Mouse (Mus musculus) hindbrain, embryonic 12.5 days (tissue): ENCODE results near the gene Lama2. TPM values are rescaled to one million over a fixed set of nuclear protein-coding genes. Genes with fewer than 3 reads are reported as not detected.
A peak's percentile ranks its signal among the peaks of the same experiment; 100 is the strongest.

ENCODE experiments used
- ATAC-seq: fragments of 200-750 bp; cut with Nextera tagmentation; 2 replicates; pipeline ENCODE4 v1.8.0; 2017; ENCODE audit warnings: moderate TSS enrichment; ENCODE audit not compliant: low FRiP score
- H3K27ac ChIP-seq: fragments of 300-500 bp; sonication (generic); 2 replicates; pipeline ENCODE4 v1.5.1; 2016; ENCODE audit warnings: mild to moderate bottlenecking
- H3K27me3 ChIP-seq: fragments of 300-500 bp; sonication (generic); 2 replicates; pipeline ENCODE4 v1.6.1; 2016; ENCODE audit warnings: mild to moderate bottlenecking
- H3K36me3 ChIP-seq: fragments of 300-500 bp; sonication (generic); 2 replicates; pipeline ENCODE4 v1.6.1; 2016; ENCODE audit warnings: mild to moderate bottlenecking
- H3K4me1 ChIP-seq: fragments of 300-500 bp; sonication (generic); 2 replicates; pipeline ENCODE4 v1.6.1; 2016
- H3K4me2 ChIP-seq: fragments of 300-500 bp; sonication (generic); replicated peaks from 2 replicates; pipeline ENCODE4 v1.6.1; 2016; ENCODE audit warnings: mild to moderate bottlenecking
- H3K4me3 ChIP-seq: fragments of 300-500 bp; sonication (generic); 2 replicates; pipeline ENCODE4 v1.5.1; 2016; ENCODE audit warnings: mild to moderate bottlenecking
- H3K9ac ChIP-seq: fragments of 300-500 bp; sonication (generic); 2 replicates; pipeline ENCODE4 v1.6.1; 2016; ENCODE audit warnings: mild to moderate bottlenecking, moderate library complexity
- H3K9me3 ChIP-seq: fragments of 300-500 bp; sonication (generic); replicated peaks from 2 replicates; pipeline ENCODE4 v1.6.1; 2016; ENCODE audit warnings: mild to moderate bottlenecking
- WGBS: fragments of 180-500 bp; shearing (Covaris S2); methylation state at CpG from one replicate; pipeline ENCODE4 v1.1.7; 2016; 5-methylcytosine and 5-hydroxymethylcytosine counted together
- polyA plus RNA-seq: library from polyadenylated mRNA; unstranded; fragments of >200 nt; fragmentation: Nextera tagmentation; extraction: Ambion mirVana; gene quantifications from 2 replicates; pipeline ENCODE4 v1.2.1, GENCODE M21; 2016

The Lama2 gene
- polyA plus RNA-seq, 1 experiment from 2014 or later: 13.5 TPM

- H3K27ac ChIP-seq: no peak overlapping the region
- ATAC-seq: no peak
- H3K4me2 ChIP-seq: no peak overlapping the region
- no peak overlapping the region for H3K4me3 ChIP-seq
- H3K4me1 ChIP-seq: no peaks in the 10 kb centered on the region
- no peak overlapping the region for H3K9ac ChIP-seq
- WGBS: 89% methylated on average over 2 of the region's 2 CpGs
- no peaks in the 10 kb centered on the region for H3K9me3 ChIP-seq
- H3K36me3 ChIP-seq: no peaks in the 10 kb centered on the region
- no peaks in the 10 kb centered on the region for H3K27me3 ChIP-seq
Observed at GRCm38 (mm10) chr10:27047196-27047595, 572.4 kb downstream of the Lama2 start.

GRCm38 (mm10) chr10:27041812-27042211 is 577.7 kb downstream of the Lama2 start:
- Histone ChIP-seq H3K36me3 (no peaks in the 10 kb centered on the region), H3K4me1 (no peaks in the 10 kb centered on the region), H3K27me3 (no peaks in the 10 kb centered on the region), H3K4me2 (no peak overlapping the region), H3K27ac (no peak overlapping the region), H3K9ac (no peak overlapping the region), H3K4me3 (no peak overlapping the region), H3K9me3 (no peaks in the 10 kb centered on the region)
- ATAC-seq: no peak
- 54% methylated on average over 1 of the region's 1 CpGs for WGBS

- Histone ChIP-seq H3K9ac (no peak overlapping the region), H3K4me2 (no peak overlapping the region), H3K27ac (no peak overlapping the region), H3K27me3 (no peaks in the 10 kb centered on the region), H3K4me1 (no peaks in the 10 kb centered on the region), H3K4me3 (no peak overlapping the region), H3K9me3 (no peaks in the 10 kb centered on the region), H3K36me3 (no peaks in the 10 kb centered on the region)
- no peak for ATAC-seq
- 83% methylated on average over 1 of the region's 1 CpGs for WGBS
Observed at GRCm38 (mm10) chr10:27022707-27023106, 596.9 kb downstream of the Lama2 start.

GRCm38 (mm10) chr10:27012804-27013365 is 606.7 kb downstream of the Lama2 start:
- Histone ChIP-seq H3K9me3 (no peaks in the 10 kb centered on the region), H3K4me3 (no peak overlapping the region), H3K4me2 (no peak overlapping the region), H3K36me3 (no peaks in the 10 kb centered on the region), H3K27ac (no peak overlapping the region), H3K4me1 (no peaks in the 10 kb centered on the region), H3K9ac (no peak overlapping the region), H3K27me3 (no peaks in the 10 kb centered on the region)
- ATAC-seq: no peak

GRCm38 (mm10) chr10:27007364-27007763 is 612.2 kb downstream of the Lama2 start:
- no peak for ATAC-seq
- Histone ChIP-seq H3K4me2 (no peak overlapping the region), H3K4me1 (no peaks in the 10 kb centered on the region), H3K36me3 (no peaks in the 10 kb centered on the region), H3K9ac (no peak overlapping the region), H3K27ac (no peak overlapping the region), H3K27me3 (no peaks in the 10 kb centered on the region), H3K4me3 (no peak overlapping the region), H3K9me3 (no peaks in the 10 kb centered on the region)
- WGBS: 84% methylated on average over 2 of the region's 2 CpGs

GRCm38 (mm10) chr10:27005716-27006115 is 613.8 kb downstream of the Lama2 start:
- no peak overlapping the region for H3K4me3 ChIP-seq
- no peaks in the 10 kb centered on the region for H3K36me3 ChIP-seq
- no peak overlapping the region for H3K9ac ChIP-seq
- 66% methylated on average over 2 of the region's 2 CpGs for WGBS
- H3K27ac ChIP-seq: no peak overlapping the region
- no peak overlapping the region for H3K4me2 ChIP-seq
- no peak for ATAC-seq
- H3K9me3 ChIP-seq: no peaks in the 10 kb centered on the region
- H3K4me1 ChIP-seq: no peaks in the 10 kb centered on the region
- no peaks in the 10 kb centered on the region for H3K27me3 ChIP-seq

GRCm38 (mm10) chr10:27001554-27002178 is 617.9 kb downstream of the Lama2 start:
- Histone ChIP-seq H3K9ac (no peak overlapping the region), H3K27ac (no peak overlapping the region), H3K4me1 (no peaks in the 10 kb centered on the region), H3K36me3 (no peaks in the 10 kb centered on the region), H3K27me3 (no peaks in the 10 kb centered on the region), H3K4me2 (no peak overlapping the region), H3K9me3 (no peaks in the 10 kb centered on the region), H3K4me3 (no peak overlapping the region)
- WGBS: 85% methylated on average over 2 of the region's 2 CpGs
- ATAC-seq: no peak

- no peak overlapping the region for H3K27ac ChIP-seq
- H3K36me3 ChIP-seq: no peaks in the 10 kb centered on the region
- H3K4me3 ChIP-seq: no peak overlapping the region
- H3K4me1 ChIP-seq: no peaks in the 10 kb centered on the region
- no peak overlapping the region for H3K9ac ChIP-seq
- no peaks in the 10 kb centered on the region for H3K27me3 ChIP-seq
- H3K9me3 ChIP-seq: no peaks in the 10 kb centered on the region
- no peak overlapping the region for H3K4me2 ChIP-seq
- no peak for ATAC-seq
Observed at GRCm38 (mm10) chr10:26996684-26997083, 622.9 kb downstream of the Lama2 start.

GRCm38 (mm10) chr10:26995987-26996386 is 623.6 kb downstream of the Lama2 start:
- H3K9me3 ChIP-seq: no peaks in the 10 kb centered on the region
- no peak overlapping the region for H3K4me3 ChIP-seq
- ATAC-seq: no peak
- no peaks in the 10 kb centered on the region for H3K4me1 ChIP-seq
- no peak overlapping the region for H3K4me2 ChIP-seq
- no peaks in the 10 kb centered on the region for H3K36me3 ChIP-seq
- no peak overlapping the region for H3K27ac ChIP-seq
- no peaks in the 10 kb centered on the region for H3K27me3 ChIP-seq
- H3K9ac ChIP-seq: no peak overlapping the region
- 76% methylated on average over 6 of the region's 6 CpGs for WGBS

GRCm38 (mm10) chr10:26995182-26995975 is 624.2 kb downstream of the Lama2 start:
- Histone ChIP-seq H3K4me2 (no peak overlapping the region), H3K9ac (no peak overlapping the region), H3K27ac (no peak overlapping the region), H3K27me3 (no peaks in the 10 kb centered on the region), H3K4me1 (no peaks in the 10 kb centered on the region), H3K4me3 (no peak overlapping the region), H3K9me3 (no peaks in the 10 kb centered on the region), H3K36me3 (no peaks in the 10 kb centered on the region)
- WGBS: 72% methylated on average over 8 of the region's 8 CpGs
- peak; percentile 23; the same call in 1 of the 2 replicates for ATAC-seq

- Histone ChIP-seq H3K4me1 (no peaks in the 10 kb centered on the region), H3K36me3 (no peaks in the 10 kb centered on the region), H3K4me2 (no peak overlapping the region), H3K27ac (peak overlapping the region; percentile 8; the same call in 1 of the 2 replicates), H3K9me3 (no peaks in the 10 kb centered on the region), H3K27me3 (no peaks in the 10 kb centered on the region), H3K4me3 (no peak overlapping the region), H3K9ac (no peak overlapping the region)
- ATAC-seq: peak; percentile 46; the same call in 1 of the 2 replicates
- WGBS: 68% methylated on average over 8 of the region's 8 CpGs
Observed at GRCm38 (mm10) chr10:26993971-26994761, 625.4 kb downstream of the Lama2 start.

GRCm38 (mm10) chr10:26985451-26985850 is 634.1 kb downstream of the Lama2 start:
- H3K27ac ChIP-seq: no peak overlapping the region
- ATAC-seq: no peak
- H3K4me2 ChIP-seq: no peak overlapping the region
- no peaks in the 10 kb centered on the region for H3K27me3 ChIP-seq
- no peaks in the 10 kb centered on the region for H3K4me1 ChIP-seq
- no peaks in the 10 kb centered on the region for H3K9me3 ChIP-seq
- no peak overlapping the region for H3K4me3 ChIP-seq
- WGBS: 54% methylated on average over 1 of the region's 1 CpGs
- no peak overlapping the region for H3K9ac ChIP-seq
- no peaks in the 10 kb centered on the region for H3K36me3 ChIP-seq
